Mouse (Mus musculus) right cerebral cortex, postnatal 4 days (tissue): Measurements from ENCODE around the gene Macc1.
"Not testable (repeated sequence)": the region's sequence is repeated elsewhere in the genome, so short reads cannot be mapped to it uniquely, and the experiment has no call there.

Source experiments
- DNase-seq: peaks from one replicate; pipeline ENCODE4 v3.0.0-alpha.2; 2022

Macc1 gene

GRCm38 (mm10) chr12:119313970-119314369 lies at the start of gene Macc1:
Gene Macc1 (plus strand): TSS chr12:119314270.
- DNase-seq = no peak

- DNase-seq = no peak
Measured at GRCm38 (mm10) chr12:119264506-119264905, 49.6 kb upstream of the Macc1 start.

- DNase-seq = no peak
Measured at GRCm38 (mm10) chr12:119268723-119269122, 45.3 kb upstream of the Macc1 start.

- no peak for DNase-seq
Measured at GRCm38 (mm10) chr12:119270036-119270435, 44.0 kb upstream of the Macc1 start.

- DNase-seq = no peak
Measured at GRCm38 (mm10) chr12:119271964-119272363, 42.1 kb upstream of the Macc1 start.

GRCm38 (mm10) chr12:119273605-119274004 lies 40.5 kb upstream of the Macc1 start:
- no peak for DNase-seq

GRCm38 (mm10) chr12:119276282-119276681 lies 37.8 kb upstream of the Macc1 start:
- no peak for DNase-seq

- DNase-seq = no peak
Measured at GRCm38 (mm10) chr12:119291618-119292017, 22.5 kb upstream of the Macc1 start.

- no peak for DNase-seq
Measured at GRCm38 (mm10) chr12:119303618-119304017, 10.5 kb upstream of the Macc1 start.

GRCm38 (mm10) chr12:119313014-119313763 lies 881 bp upstream of the Macc1 start:
- DNase-seq = no peak

GRCm38 (mm10) chr12:119318799-119319198 lies 4.7 kb downstream of the Macc1 start:
- no peak for DNase-seq

GRCm38 (mm10) chr12:119325400-119325799 lies 11.3 kb downstream of the Macc1 start:
- DNase-seq = no peak

GRCm38 (mm10) chr12:119330644-119331043 lies 16.6 kb downstream of the Macc1 start:
- DNase-seq = no peak

GRCm38 (mm10) chr12:119333376-119333775 lies 19.3 kb downstream of the Macc1 start:
- no peak for DNase-seq

GRCm38 (mm10) chr12:119352579-119352978 lies 38.5 kb downstream of the Macc1 start:
- DNase-seq = not testable (repeated sequence)

GRCm38 (mm10) chr12:119357418-119358241 lies 43.6 kb downstream of the Macc1 start:
- no peak for DNase-seq

- DNase-seq = no peak
Measured at GRCm38 (mm10) chr12:119358242-119358515, 44.1 kb downstream of the Macc1 start.

GRCm38 (mm10) chr12:119365041-119365440 lies 51.0 kb downstream of the Macc1 start:
- no peak for DNase-seq

- no peak for DNase-seq
Measured at GRCm38 (mm10) chr12:119369832-119370231, 55.8 kb downstream of the Macc1 start.

GRCm38 (mm10) chr12:119372359-119372758 lies 58.3 kb downstream of the Macc1 start:
- no peak for DNase-seq

GRCm38 (mm10) chr12:119376879-119377278 lies 62.8 kb downstream of the Macc1 start:
- DNase-seq = no peak

GRCm38 (mm10) chr12:119381839-119382238 lies 67.8 kb downstream of the Macc1 start:
- DNase-seq = no peak

- DNase-seq = no peak
Measured at GRCm38 (mm10) chr12:119386243-119386642, 72.2 kb downstream of the Macc1 start.

GRCm38 (mm10) chr12:119386650-119387049 lies 72.6 kb downstream of the Macc1 start:
- DNase-seq = no peak
